Mouse (Mus musculus) kidney, adult 2 months (tissue): ENCODE results near the gene Sgcg. TPM values are rescaled to one million over a fixed set of nuclear protein-coding genes. Genes with fewer than 3 reads are reported as not detected.

ENCODE experiments used
- DNase-seq: peaks from one replicate; pipeline ENCODE4 v3.0.0; 2021
- H3K27ac ChIP-seq: fragments of 200-500 bp; 2 replicates; pipeline ENCODE4 v1.5.1; 2012; ENCODE audit warnings: low read depth, low read length, control low read depth, inconsistent platforms; ENCODE audit not compliant: insufficient read depth
- H3K27me3 ChIP-seq: fragments of 200-500 bp; replicated peaks from 2 replicates; pipeline ENCODE4 v1.6.1; 2012; ENCODE audit warnings: mild to moderate bottlenecking, moderate library complexity, low read length, inconsistent platforms; ENCODE audit not compliant: control insufficient read depth, insufficient read depth
- H3K36me3 ChIP-seq: fragments of 200-500 bp; 2 replicates; pipeline ENCODE4 v1.6.1; 2012; ENCODE audit warnings: mild to moderate bottlenecking, moderate library complexity, low read length, inconsistent platforms; ENCODE audit not compliant: control insufficient read depth, insufficient read depth
- H3K4me1 ChIP-seq: fragments of 200-500 bp; 2 replicates; pipeline ENCODE4 v1.6.1; 2011; ENCODE audit warnings: low read length; ENCODE audit not compliant: control insufficient read depth, insufficient read depth
- H3K4me3 ChIP-seq: fragments of 200-500 bp; 2 replicates; pipeline ENCODE4 v1.5.1; 2011; ENCODE audit warnings: mild to moderate bottlenecking, low read depth, low read length, control low read depth; ENCODE audit not compliant: insufficient read depth
- CTCF ChIP-seq: fragments of 200-500 bp; conservative IDR thresholded peaks from 2 replicates; pipeline ENCODE4 v1.5.1; 2011; ENCODE audit warnings: low read depth, mild to moderate bottlenecking, control low read depth, low read length, moderate library complexity, mixed read lengths; ENCODE audit not compliant: insufficient read depth, insufficient read length
- POLR2A ChIP-seq: fragments of 200-500 bp; IDR thresholded peaks from one replicate; pipeline ENCODE4 v1.6.1; 2011; ENCODE audit warnings: low read depth, low read length, control low read depth
- WGBS: fragments of 180-500 bp; shearing (Covaris S2); methylation state at CpG from one replicate; pipeline ENCODE4 v1.1.7; 2018; 5-methylcytosine and 5-hydroxymethylcytosine counted together
- polyA plus RNA-seq: library from polyadenylated mRNA; depleted of rRNA; stranded (reverse); fragments of >200 nt; gene quantifications from 2 replicates; pipeline ENCODE4 v1.2.3, GENCODE M21; 2012

The Sgcg gene
- polyA plus RNA-seq, 1 experiment = 1.5 TPM

DNA sequence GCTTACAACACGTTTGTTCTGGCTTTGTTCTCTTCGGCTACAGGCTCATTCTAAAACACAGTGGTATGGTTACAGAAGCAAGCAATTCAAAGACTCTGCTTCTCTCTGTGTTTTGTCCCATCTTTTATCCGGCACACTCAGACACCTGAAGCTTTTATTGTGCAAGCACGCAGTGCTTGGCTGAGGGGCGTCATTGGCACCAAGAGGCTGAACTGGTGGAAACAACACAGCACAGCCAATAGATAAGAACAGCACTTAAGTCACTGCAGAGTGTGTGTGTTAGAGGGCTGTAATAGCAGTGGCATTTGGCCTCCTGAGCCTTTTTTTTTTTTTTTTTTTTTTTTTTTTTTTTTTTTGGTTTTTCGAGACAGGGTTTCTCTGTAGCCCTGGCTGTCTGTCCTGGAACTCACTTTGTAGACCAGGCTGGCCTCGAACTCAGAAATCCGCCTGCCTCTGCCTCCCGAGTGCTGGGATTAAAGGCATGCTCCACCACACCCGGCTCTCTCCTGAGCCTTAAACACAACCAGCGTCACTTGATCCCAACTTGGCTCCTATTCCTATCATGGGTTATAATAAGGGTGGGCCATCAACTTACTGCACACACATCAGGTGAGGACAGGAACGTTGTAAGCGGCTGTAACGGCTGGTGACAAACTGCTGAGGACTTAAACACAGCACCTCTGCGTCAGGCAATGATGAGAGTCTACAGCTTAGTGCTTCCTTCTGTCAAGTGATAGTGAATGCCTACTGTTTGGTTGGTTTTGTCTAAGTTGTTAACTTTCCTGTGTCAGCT, 5.5 kb downstream of the Sgcg start:
- Histone ChIP-seq H3K4me3 (no peak overlapping the region), H3K27me3 (no peaks in the 10 kb centered on the region), H3K27ac (no peak overlapping the region), H3K36me3 (no peaks in the 10 kb centered on the region), H3K4me1 (no peaks in the 10 kb centered on the region)
- WGBS = 75% methylated on average over 15 of the region's 15 CpGs
- TF ChIP-seq POLR2A = no peak
- TF ChIP-seq CTCF = no peak
- no peak for DNase-seq

DNA sequence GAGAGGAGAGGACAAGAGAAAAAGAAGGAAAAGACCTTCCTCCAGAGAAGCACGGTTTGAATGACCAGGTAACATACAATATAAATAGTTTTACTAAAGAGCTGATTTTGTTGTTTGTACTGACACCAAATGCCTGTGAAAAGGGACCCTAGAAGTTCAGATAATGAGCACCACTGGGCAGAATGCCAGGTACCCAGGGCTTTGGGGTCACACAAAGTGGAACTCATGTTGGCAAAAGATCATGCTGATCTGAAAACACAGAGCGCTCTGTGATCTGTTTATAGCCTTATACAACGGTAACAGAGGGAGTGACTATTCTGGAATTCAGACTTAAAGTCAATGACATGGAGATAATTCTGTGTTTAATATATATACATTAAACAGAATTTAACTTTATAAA, 11.8 kb downstream of the Sgcg start:
- H3K27me3 ChIP-seq = no peaks in the 10 kb centered on the region
- no peak for TF ChIP-seq POLR2A
- no peaks in the 10 kb centered on the region for H3K4me1 ChIP-seq
- H3K27ac ChIP-seq = no peak overlapping the region
- H3K36me3 ChIP-seq = no peaks in the 10 kb centered on the region
- no peak for DNase-seq
- 80% methylated on average over 3 of the region's 3 CpGs for WGBS
- H3K4me3 ChIP-seq = no peak overlapping the region

DNA sequence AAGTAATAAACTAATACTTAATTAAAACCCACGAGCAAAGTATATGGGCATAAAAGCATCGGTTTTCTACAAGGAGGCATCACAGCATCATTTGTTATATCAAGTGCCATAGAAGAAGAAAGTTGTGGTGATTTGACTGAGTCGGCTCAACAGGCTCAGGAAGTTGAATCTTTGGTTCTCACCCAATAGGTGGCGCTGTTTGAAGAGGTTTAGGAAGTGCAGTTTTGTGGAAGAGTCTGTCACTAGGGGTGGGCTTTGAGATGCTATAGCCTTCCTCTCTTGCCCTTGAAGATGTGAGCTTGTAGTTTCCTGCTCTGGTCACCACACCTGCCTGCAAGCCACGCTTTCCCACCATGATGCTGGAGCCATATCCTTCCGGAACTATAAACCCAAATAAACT, 15.7 kb downstream of the Sgcg start:
- WGBS = 49% methylated on average over 6 of the region's 6 CpGs
- H3K27me3 ChIP-seq = no peaks in the 10 kb centered on the region
- DNase-seq = no peak
- TF ChIP-seq POLR2A (no peak), CTCF (0 out of 2 replicates have a peak, but pooled peaks have one; percentile 6)
- no peaks in the 10 kb centered on the region for H3K4me1 ChIP-seq
- H3K27ac ChIP-seq = no peak overlapping the region
- H3K36me3 ChIP-seq = no peaks in the 10 kb centered on the region
- H3K4me3 ChIP-seq = no peak overlapping the region

DNA sequence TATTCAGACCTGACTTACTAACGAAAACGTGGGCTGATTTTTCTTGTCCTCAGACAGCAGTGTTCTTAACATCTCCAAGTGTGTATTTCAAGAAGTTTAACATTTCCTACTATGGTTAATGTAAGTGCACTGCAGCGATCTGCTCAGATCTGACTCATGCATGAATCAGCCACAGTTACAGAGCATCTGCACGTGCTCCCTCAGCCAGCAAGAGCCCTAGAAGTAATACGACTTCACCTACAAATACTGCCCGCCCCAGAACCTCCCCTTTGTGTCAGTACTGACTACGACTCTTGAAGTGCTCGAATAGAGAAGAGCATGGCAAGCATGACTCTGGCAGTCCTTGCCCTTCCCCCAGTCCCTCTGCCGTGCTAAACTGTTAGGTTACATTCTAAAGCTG, 19.5 kb downstream of the Sgcg start:
- Histone ChIP-seq H3K4me1 (no peaks in the 10 kb centered on the region), H3K27me3 (no peaks in the 10 kb centered on the region), H3K36me3 (no peaks in the 10 kb centered on the region), H3K4me3 (no peak overlapping the region), H3K27ac (no peak overlapping the region)
- 46% methylated on average over 9 of the region's 9 CpGs for WGBS
- no peak for DNase-seq
- TF ChIP-seq POLR2A = no peak
- no peak for TF ChIP-seq CTCF

DNA sequence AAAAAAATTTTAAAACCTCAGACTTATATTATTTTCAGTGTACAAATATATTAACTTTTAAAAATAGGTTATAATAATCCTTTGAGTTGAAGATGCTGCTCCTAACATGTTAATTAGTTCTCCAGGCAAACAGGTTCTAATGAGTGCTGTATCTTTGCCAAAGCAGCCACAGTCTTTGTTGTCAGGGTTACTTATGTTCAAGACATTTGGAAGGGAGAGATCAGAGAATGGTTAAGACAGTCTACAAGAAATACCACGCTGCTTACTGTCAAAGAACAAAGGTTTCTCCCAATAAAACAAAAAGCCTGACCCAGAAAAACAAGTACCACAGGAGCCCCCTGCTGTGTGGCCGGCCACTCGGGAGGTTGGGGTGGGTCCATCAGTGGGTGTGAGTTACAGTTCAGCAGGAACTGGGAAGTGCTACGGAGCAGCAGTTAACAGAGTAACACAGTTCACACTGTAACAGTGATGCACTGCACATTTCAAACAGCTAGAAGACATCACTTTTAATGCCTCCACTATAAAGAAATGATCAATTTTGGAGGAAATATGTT, 21.1 kb downstream of the Sgcg start:
- TF ChIP-seq CTCF (no peak), POLR2A (no peak)
- Histone ChIP-seq H3K27me3 (no peaks in the 10 kb centered on the region), H3K27ac (no peak overlapping the region), H3K4me1 (no peaks in the 10 kb centered on the region), H3K36me3 (no peaks in the 10 kb centered on the region), H3K4me3 (no peak overlapping the region)
- 28% methylated on average over 4 of the region's 4 CpGs for WGBS
- DNase-seq = no peak

DNA sequence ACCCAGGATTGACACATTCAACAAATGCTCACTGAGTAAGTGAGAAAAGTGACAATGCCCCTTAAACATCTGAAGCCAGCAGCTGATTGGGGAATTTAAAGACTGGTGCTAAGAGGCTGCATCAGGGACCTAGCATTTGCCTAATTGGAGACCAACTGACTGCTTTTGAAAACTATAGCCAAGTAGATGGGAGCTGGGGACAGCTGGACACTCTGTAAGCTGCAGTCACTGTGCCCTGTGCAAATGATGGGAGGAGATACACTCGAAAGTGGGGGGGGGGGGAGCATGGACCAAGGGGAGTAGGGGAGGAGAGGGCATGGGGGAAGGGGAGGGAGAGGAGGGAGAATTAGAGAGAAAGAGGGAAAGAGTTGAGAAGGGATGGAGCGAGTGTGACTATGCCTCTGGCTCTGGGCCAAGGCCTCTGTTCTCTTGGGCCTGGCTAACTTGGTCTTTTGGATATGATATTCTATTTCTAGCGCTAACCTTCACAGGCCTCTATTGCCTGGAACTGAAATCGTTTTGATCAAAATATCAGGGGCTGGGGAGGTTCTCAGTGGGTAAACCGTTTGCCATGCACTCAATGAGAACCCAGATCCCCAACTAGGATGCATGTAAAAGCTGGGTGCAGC, 22.3 kb downstream of the Sgcg start:
- no peaks in the 10 kb centered on the region for H3K27me3 ChIP-seq
- no peak overlapping the region for H3K4me3 ChIP-seq
- 59% methylated on average over 5 of the region's 5 CpGs for WGBS
- TF ChIP-seq POLR2A (no peak), CTCF (no peak)
- H3K36me3 ChIP-seq = no peaks in the 10 kb centered on the region
- H3K27ac ChIP-seq = no peak overlapping the region
- no peaks in the 10 kb centered on the region for H3K4me1 ChIP-seq
- no peak for DNase-seq

DNA sequence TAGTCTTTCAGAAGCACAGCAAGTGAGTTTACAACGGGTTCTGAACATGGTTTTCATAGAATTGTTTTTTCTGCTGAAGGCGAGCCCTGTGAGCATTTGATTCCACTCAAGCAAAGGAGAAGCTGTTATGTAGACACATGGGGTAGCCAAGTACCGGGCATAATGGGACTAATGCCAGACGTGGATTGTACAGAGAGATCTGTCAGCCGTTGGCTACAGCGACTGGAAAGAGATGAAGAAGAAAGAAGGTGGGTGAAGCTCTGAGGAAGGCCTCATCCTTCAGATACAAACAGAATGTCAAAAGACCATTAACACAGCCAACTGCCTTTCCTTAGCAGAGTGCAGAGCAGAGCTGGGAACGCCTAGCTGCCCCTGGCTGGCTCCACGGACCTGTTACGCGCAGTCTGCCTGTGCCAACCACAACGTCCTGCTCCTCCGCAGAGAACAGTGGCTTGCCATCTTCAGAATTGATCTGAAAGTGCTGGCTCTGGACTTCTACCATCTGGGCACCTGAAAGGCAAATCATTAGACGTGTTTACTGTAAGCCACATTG, 26.2 kb downstream of the Sgcg start:
- WGBS = 89% methylated on average over 13 of the region's 13 CpGs
- no peak for DNase-seq

More for the DNA sequence above, 26.2 kb downstream of the Sgcg start:
- H3K4me1 ChIP-seq = no peaks in the 10 kb centered on the region
- TF ChIP-seq CTCF = no peak
- no peak for TF ChIP-seq POLR2A
- H3K4me3 ChIP-seq = no peak overlapping the region
- H3K36me3 ChIP-seq = no peaks in the 10 kb centered on the region
- no peaks in the 10 kb centered on the region for H3K27me3 ChIP-seq
- no peak overlapping the region for H3K27ac ChIP-seq
